Mouse (Mus musculus) thymus, adult 2 months (tissue): Measurements from ENCODE around the gene Stk24. TPM values are rescaled to one million over a fixed set of nuclear protein-coding genes. Genes with fewer than 3 reads are reported as not detected.
A peak's percentile ranks its signal among the peaks of the same experiment; 100 is the strongest.

Source experiments
- DNase-seq: peaks from one replicate; pipeline ENCODE4 v3.0.0; 2021
- H3K27ac ChIP-seq: fragments of 200-500 bp; 2 replicates; pipeline ENCODE4 v1.5.1; 2012; ENCODE audit warnings: low read length, control low read depth; ENCODE audit not compliant: control insufficient read depth, insufficient read depth
- H3K27me3 ChIP-seq: fragments of 200-500 bp; 2 replicates; pipeline ENCODE4 v1.6.1; 2012; ENCODE audit warnings: mild to moderate bottlenecking, low read length, moderate library complexity, mixed read lengths; ENCODE audit not compliant: control insufficient read depth, insufficient read depth
- H3K36me3 ChIP-seq: fragments of 200-500 bp; 2 replicates; pipeline ENCODE4 v1.6.1; 2012; ENCODE audit warnings: mild to moderate bottlenecking, low read length, moderate library complexity; ENCODE audit not compliant: control insufficient read depth, insufficient read depth
- H3K4me1 ChIP-seq: fragments of 200-500 bp; replicated peaks from 2 replicates; pipeline ENCODE4 v1.6.1; 2012; ENCODE audit warnings: low read length; ENCODE audit not compliant: control insufficient read depth, insufficient read depth
- H3K4me3 ChIP-seq: fragments of 200-500 bp; 2 replicates; pipeline ENCODE4 v1.5.1; 2012; ENCODE audit warnings: mild to moderate bottlenecking, low read length, control low read depth, moderate library complexity; ENCODE audit not compliant: control insufficient read depth, insufficient read depth
- CTCF ChIP-seq: fragments of 200-500 bp; IDR thresholded peaks from 2 replicates; pipeline ENCODE4 v1.5.1; 2012; ENCODE audit warnings: mild to moderate bottlenecking, control low read depth, low read length, moderate library complexity, borderline replicate concordance; ENCODE audit not compliant: control insufficient read depth, poor library complexity, insufficient read depth; ENCODE audit errors: extremely low read depth
- POLR2A ChIP-seq: fragments of 200-500 bp; IDR thresholded peaks from 2 replicates; pipeline ENCODE4 v1.6.1; 2012; ENCODE audit warnings: mild to moderate bottlenecking, low read length, control low read depth, moderate library complexity; ENCODE audit not compliant: control insufficient read depth, poor library complexity, insufficient read depth; ENCODE audit errors: extremely low read depth
- WGBS: fragments of 180-500 bp; shearing (Covaris S2); methylation state at CpG from one replicate; pipeline ENCODE4 v1.1.7; 2018; 5-methylcytosine and 5-hydroxymethylcytosine counted together
- polyA plus RNA-seq: library from polyadenylated mRNA; depleted of rRNA; stranded (reverse); fragments of >200 nt; gene quantifications from 2 replicates; pipeline ENCODE4 v1.2.3, GENCODE M21; 2012

Stk24 gene
- polyA plus RNA-seq, 1 experiment, result 57.1 TPM

- Histone ChIP-seq H3K36me3 (no peaks in the 10 kb centered on the region), H3K27ac (no peak overlapping the region), H3K4me3 (no peak overlapping the region), H3K27me3 (no peaks in the 10 kb centered on the region), H3K4me1 (peaks cover 18% of the 10 kb centered on the region)
- 78% methylated on average over 4 of the region's 4 CpGs for WGBS
- DNase-seq, result no peak
- TF ChIP-seq CTCF, result no peak
- no peak for TF ChIP-seq POLR2A
These were observed 33.2 kb downstream of the Stk24 start for GRCm38 (mm10) chr14:121346654-121347053.

GRCm38 (mm10) chr14:121346053-121346452 lies 33.8 kb downstream of the Stk24 start:
- TF ChIP-seq POLR2A, result no peak
- peak; percentile 66; the same call in 1 of the 2 replicates for TF ChIP-seq CTCF
- DNase-seq, result peak; percentile 33
- peaks cover 20% of the 10 kb centered on the region for H3K4me1 ChIP-seq
- H3K27ac ChIP-seq, result no peak overlapping the region
- WGBS, result 87% methylated on average over 4 of the region's 4 CpGs
- H3K36me3 ChIP-seq, result no peaks in the 10 kb centered on the region
- no peak overlapping the region for H3K4me3 ChIP-seq
- H3K27me3 ChIP-seq, result no peaks in the 10 kb centered on the region

GRCm38 (mm10) chr14:121344928-121345327 lies 34.9 kb downstream of the Stk24 start:
- H3K4me3 ChIP-seq, result no peak overlapping the region
- H3K36me3 ChIP-seq, result no peaks in the 10 kb centered on the region
- no peaks in the 10 kb centered on the region for H3K27me3 ChIP-seq
- peaks cover 28% of the 10 kb centered on the region for H3K4me1 ChIP-seq
- TF ChIP-seq CTCF, result no peak
- no peak for TF ChIP-seq POLR2A
- no peak for DNase-seq
- no peak overlapping the region for H3K27ac ChIP-seq
- 65% methylated on average over 5 of the region's 5 CpGs for WGBS

- TF ChIP-seq POLR2A, result no peak
- no peak for TF ChIP-seq CTCF
- no peak for DNase-seq
- H3K27me3 ChIP-seq, result no peaks in the 10 kb centered on the region
- no peak overlapping the region for H3K4me3 ChIP-seq
- peaks cover 18% of the 10 kb centered on the region for H3K4me1 ChIP-seq
- WGBS, result 94% methylated on average over 3 of the region's 3 CpGs
- H3K36me3 ChIP-seq, result no peaks in the 10 kb centered on the region
- H3K27ac ChIP-seq, result no peak overlapping the region
These were observed 36.9 kb downstream of the Stk24 start for GRCm38 (mm10) chr14:121342885-121343284.

DNA sequence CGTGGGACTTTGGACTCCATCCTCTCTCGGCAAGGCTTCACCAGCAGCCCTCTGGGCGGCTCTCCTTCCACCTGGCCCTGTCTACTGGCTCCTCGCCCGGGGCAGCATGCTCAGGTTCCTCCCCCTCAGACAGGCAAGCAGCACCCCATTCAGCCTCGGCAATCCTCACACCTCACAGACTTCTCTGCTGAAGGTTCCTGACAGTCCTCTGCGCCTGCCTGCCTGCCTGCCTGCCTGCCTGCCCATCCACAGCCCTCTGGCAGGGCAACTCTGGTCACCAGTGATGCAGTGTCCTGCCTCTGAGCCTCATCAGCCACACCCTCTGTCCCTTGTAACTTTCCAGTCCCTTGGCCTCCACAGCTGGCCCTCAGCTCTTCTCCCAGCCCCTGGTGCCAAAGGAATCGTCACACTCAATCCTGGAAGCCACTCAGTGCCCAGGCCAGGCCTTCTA lies 39.8 kb downstream of the Stk24 start:
- no peaks in the 10 kb centered on the region for H3K27me3 ChIP-seq
- no peak overlapping the region for H3K4me3 ChIP-seq
- H3K36me3 ChIP-seq, result peaks cover 14% of the 10 kb centered on the region; the same call in 1 of the 2 replicates
- DNase-seq, result no peak
- H3K4me1 ChIP-seq, result peaks cover 15% of the 10 kb centered on the region
- TF ChIP-seq CTCF (no peak), POLR2A (no peak)
- H3K27ac ChIP-seq, result no peak overlapping the region
- 87% methylated on average over 8 of the region's 8 CpGs for WGBS

DNA sequence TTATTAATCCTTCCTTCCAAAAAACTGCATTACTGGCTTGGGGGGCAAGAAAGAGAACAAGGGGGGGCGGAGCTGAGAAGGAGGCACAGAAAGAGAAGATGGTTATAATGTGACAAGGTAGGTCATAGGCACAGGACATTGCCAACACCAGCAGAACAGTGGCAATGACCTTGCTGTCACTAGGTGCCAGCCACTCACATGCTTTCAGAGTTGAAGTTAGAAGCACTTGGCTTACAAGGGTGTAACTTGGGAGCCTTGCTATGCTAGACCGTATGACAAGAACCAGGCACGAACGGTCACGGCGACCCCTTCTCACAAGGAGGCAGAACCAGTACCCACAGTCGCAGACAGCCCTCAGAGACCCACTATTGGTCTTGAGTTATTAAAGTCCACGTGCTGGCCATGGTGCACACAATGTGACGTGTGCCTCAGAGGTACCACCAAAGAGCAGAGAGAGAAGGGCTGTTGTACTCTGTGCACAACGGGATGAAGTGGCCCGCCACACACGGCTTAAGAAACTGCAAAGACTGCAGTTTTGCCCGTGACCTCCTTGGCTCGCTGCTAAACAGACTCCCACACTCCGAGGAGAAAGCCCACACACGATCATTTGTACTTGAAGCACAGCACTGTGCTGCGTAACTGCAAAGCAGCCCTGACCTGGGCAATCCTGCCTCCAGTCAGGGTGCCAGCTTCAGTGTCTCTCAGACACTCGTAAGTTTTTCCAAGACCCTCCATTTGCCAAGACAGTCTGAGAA lies 40.8 kb downstream of the Stk24 start:
- WGBS, result 94% methylated on average over 18 of the region's 18 CpGs
- TF ChIP-seq CTCF (no peak), POLR2A (no peak)
- Histone ChIP-seq H3K4me1 (peaks cover 15% of the 10 kb centered on the region), H3K4me3 (no peak overlapping the region), H3K36me3 (peaks cover 14% of the 10 kb centered on the region; the same call in 1 of the 2 replicates), H3K27ac (no peak overlapping the region), H3K27me3 (no peaks in the 10 kb centered on the region)
- no peak for DNase-seq
